Comparison of ENCODE assay signal across 12 mouse cellular contexts in the genomic region with DNA sequence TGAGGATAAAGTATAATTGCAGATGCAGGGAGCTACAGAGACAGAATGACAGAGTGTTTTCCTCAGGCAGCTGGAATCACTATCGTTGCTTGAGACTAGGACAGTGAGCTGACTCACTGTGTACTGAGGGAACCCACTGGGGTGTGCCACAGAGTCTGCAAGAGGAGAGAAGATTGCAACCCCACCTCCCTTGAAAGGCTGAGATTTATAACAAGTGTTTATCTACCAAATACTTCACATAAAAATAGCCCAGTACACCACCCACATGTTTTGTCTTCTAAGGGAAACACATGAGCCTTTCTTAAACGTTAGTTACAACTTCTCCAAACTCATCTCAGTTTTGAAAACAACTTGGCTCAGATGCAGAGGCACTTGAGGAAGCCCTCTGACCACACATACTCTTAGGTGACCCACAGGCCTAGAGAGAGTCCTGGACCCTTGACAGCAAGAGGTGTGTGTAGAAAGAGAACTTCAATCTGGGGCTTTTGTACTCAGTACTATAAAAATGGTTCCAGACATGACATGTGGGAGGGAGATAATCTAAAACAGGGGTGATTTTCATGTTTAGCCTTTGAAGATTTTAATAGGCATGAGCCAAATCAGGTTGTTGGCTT. TPM values are rescaled to one million over a fixed set of nuclear protein-coding genes. Genes with fewer than 3 reads are reported as not detected.
DNase-seq lines count a peak whose midpoint lies in the region; ATAC-seq and TF ChIP-seq lines count a peak whose summit lies in the region.
"Had no signal": no experiment of that assay in that cellular context is flagged by ENCODE, and none has a peak within 500 bp of the region (broad histone marks: within the 10 kb centered on the region; RNA-seq: fewer than 3 reads in every experiment).

No protein-coding gene starts in this region.

- 21% methylated on average over 2 of the region's 2 CpGs for WGBS in kidney, adult 2 months
- WGBS in embryonic facial prominence, embryonic 13.5 days: 32% methylated on average over 2 of the region's 2 CpGs

- no peak for TF ChIP-seq POLR2A in kidney, adult 2 months (IDR thresholded peaks at IDR 0.05; ENCODE audit: low read depth, low read length)

- H3K4me3 ChIP-seq in kidney, adult 2 months (ENCODE audit: insufficient read depth, low read depth, low read length): no peak overlapping the region
- no peak overlapping the region for H3K4me3 ChIP-seq in embryonic facial prominence, embryonic 13.5 days
- H3K4me3 ChIP-seq: embryonic facial prominence, embryonic 12.5 days; hindbrain, embryonic 15.5 days; myocyte had no signal

- H3K27ac ChIP-seq in kidney, adult 2 months (ENCODE audit: insufficient read depth, low read depth, low read length): peak overlapping the region; percentile 30; the same call in 1 of the 2 replicates
- H3K27ac ChIP-seq in embryonic facial prominence, embryonic 13.5 days: peak overlapping the region; percentile 39; the same call in 1 of the 2 replicates
- H3K27ac ChIP-seq: embryonic facial prominence, embryonic 12.5 days; hindbrain, embryonic 15.5 days had no signal

- DNase-seq in kidney, adult 2 months: peak; percentile 46
- no peak for DNase-seq in kidney, postnatal 10 days
- peak; percentile 35 to 37 for DNase-seq in heart, postnatal 10 days
- peak; percentile 71 for DNase-seq in lung, postnatal 10 days
- no peak for DNase-seq in B cell, adult 2 months
- no peak for DNase-seq in layer of hippocampus, postnatal 36 days
- DNase-seq: gastrocnemius, postnatal 10 days; thymus, adult 2 months had no signal

- no peaks in the 10 kb centered on the region for H3K9me3 ChIP-seq in embryonic facial prominence, embryonic 13.5 days
- H3K9me3 ChIP-seq: embryonic facial prominence, embryonic 12.5 days; hindbrain, embryonic 15.5 days had no signal

- no peak overlapping the region for H3K4me2 ChIP-seq in embryonic facial prominence, embryonic 13.5 days
- H3K4me2 ChIP-seq: embryonic facial prominence, embryonic 12.5 days; hindbrain, embryonic 15.5 days had no signal

- no peak overlapping the region for H3K9ac ChIP-seq in embryonic facial prominence, embryonic 13.5 days
- H3K9ac ChIP-seq: embryonic facial prominence, embryonic 12.5 days; hindbrain, embryonic 15.5 days had no signal

- intact Hi-C loops in heart, postnatal 10 days (cut with DNase I): no loop called here

- H3K27me3 ChIP-seq in kidney, adult 2 months (replicated peaks; ENCODE audit: control insufficient read depth, insufficient read depth, low read length): no peaks in the 10 kb centered on the region
- no peaks in the 10 kb centered on the region for H3K27me3 ChIP-seq in embryonic facial prominence, embryonic 13.5 days
- H3K27me3 ChIP-seq: embryonic facial prominence, embryonic 12.5 days; hindbrain, embryonic 15.5 days had no signal

- 0 out of 2 replicates have a peak, but pooled peaks cover 2% of the 10 kb centered on the region for H3K4me1 ChIP-seq in kidney, adult 2 months (ENCODE audit: control insufficient read depth, insufficient read depth, low read length)
- no peaks in the 10 kb centered on the region; the same call in 1 of the 2 replicates for H3K4me1 ChIP-seq in embryonic facial prominence, embryonic 13.5 days
- H3K4me1 ChIP-seq: embryonic facial prominence, embryonic 12.5 days; hindbrain, embryonic 15.5 days had no signal

- ATAC-seq in embryonic facial prominence, embryonic 13.5 days (ENCODE audit: insufficient number of reproducible peaks, insufficient read depth, low FRiP score, low TSS enrichment, low read depth): no peak

- TF ChIP-seq CTCF in kidney, adult 2 months (conservative IDR thresholded peaks at IDR 0.05; ENCODE audit: insufficient read depth, insufficient read length, low read depth, low read length): no peak

- H3K36me3 ChIP-seq in kidney, adult 2 months (ENCODE audit: control insufficient read depth, insufficient read depth, low read length): no peaks in the 10 kb centered on the region
- H3K36me3 ChIP-seq in embryonic facial prominence, embryonic 13.5 days: no peaks in the 10 kb centered on the region
- H3K36me3 ChIP-seq: embryonic facial prominence, embryonic 12.5 days; hindbrain, embryonic 15.5 days had no signal

RNA-seq across cellular contexts. Expression of a gene that starts 46.4 kb away (rescaled TPM):
- polyA plus RNA-seq in kidney, adult 2 months (2012; rRNA removed): 4.0 and 4.3 TPM in 2 replicates
- polyA plus RNA-seq in embryonic facial prominence, embryonic 13.5 days (2015; fragmentation: Nextera tagmentation; extraction: Ambion mirVana): 7.8 and 8.2 TPM in 2 replicates
- 10 to 100 TPM; 13.2 to 13.9 TPM for total RNA-seq in heart, postnatal 10 days (2021)
- total RNA-seq in layer of hippocampus, postnatal 36 days (2021): 1 to 10 TPM in 1 of 2 experiments, under 1 TPM in 1; 0.87 to 1.3 TPM
- polyA plus RNA-seq: myocyte had no signal

Comparison
In these comparisons a context has a peak if more than half of its experiments do, and no peak if none do; other contexts are left out.
1. DNase-seq: peak in kidney, adult 2 months (single experiment), heart, postnatal 10 days (2 of 2) and lung, postnatal 10 days (single experiment); none in kidney, postnatal 10 days (single experiment), B cell, adult 2 months (0 of 2) and layer of hippocampus, postnatal 36 days (0 of 2).
2. RNA of a gene that starts 46.4 kb away (total RNA-seq): 13.2 to 13.9 TPM in heart, postnatal 10 days; 0.87 to 1.3 TPM in layer of hippocampus, postnatal 36 days; every median in the first group is over 4 times any median in the second.